Mouse (Mus musculus): ENCODE results near the gene Hivep2.

Gene Hivep2

GRCm38 (mm10) chr10:14017822-14018364 is 52.0 kb downstream of the Hivep2 start:
- in situ Hi-C loops (cut with MboI, MseI): loop anchor here in 1 of 2 experiments (5.0 kb wide), 1 partner anchor 51 kb away; the partner anchor contains the start of gene Hivep2

GRCm38 (mm10) chr10:14018672-14019071 is 52.8 kb downstream of the Hivep2 start:
- in situ Hi-C loops (cut with MboI, MseI): loop anchor here in 1 of 2 experiments (5.0 kb wide), 1 partner anchor 51 kb away; the partner anchor contains the start of gene Hivep2

GRCm38 (mm10) chr10:14019198-14019597 is 53.3 kb downstream of the Hivep2 start:
- in situ Hi-C loops (cut with MboI, MseI): loop anchor here in 1 of 2 experiments (5.0 kb wide), 1 partner anchor 52 kb away; the partner anchor contains the start of gene Hivep2

- in situ Hi-C loops (cut with MboI, MseI): no loop called here
These were observed 54.4 kb downstream of the Hivep2 start for GRCm38 (mm10) chr10:14020253-14020652.

- in situ Hi-C loops (cut with MboI, MseI): no loop called here
These were observed 59.1 kb downstream of the Hivep2 start for GRCm38 (mm10) chr10:14024971-14025370.

- in situ Hi-C loops (cut with MboI, MseI): no loop called here
These were observed 61.9 kb downstream of the Hivep2 start for GRCm38 (mm10) chr10:14027751-14028150.

- in situ Hi-C loops (cut with MboI, MseI): no loop called here
These were observed 63.1 kb downstream of the Hivep2 start for GRCm38 (mm10) chr10:14028956-14029355.

GRCm38 (mm10) chr10:14030458-14031035 is 64.7 kb downstream of the Hivep2 start:
- in situ Hi-C loops (cut with MboI, MseI): no loop called here

- in situ Hi-C loops (cut with MboI, MseI): no loop called here
These were observed 66.7 kb downstream of the Hivep2 start for GRCm38 (mm10) chr10:14032532-14032931.

GRCm38 (mm10) chr10:14034046-14034445 is 68.2 kb downstream of the Hivep2 start:
- in situ Hi-C loops (cut with MboI, MseI): no loop called here

- in situ Hi-C loops (cut with MboI, MseI): no loop called here
These were observed 68.9 kb downstream of the Hivep2 start for GRCm38 (mm10) chr10:14034790-14035189.

GRCm38 (mm10) chr10:14035607-14036006 is 69.7 kb downstream of the Hivep2 start:
- in situ Hi-C loops (cut with MboI, MseI): no loop called here

GRCm38 (mm10) chr10:14036472-14036871 is 70.6 kb downstream of the Hivep2 start:
- in situ Hi-C loops (cut with MboI, MseI): no loop called here

GRCm38 (mm10) chr10:14037977-14038489 is 72.2 kb downstream of the Hivep2 start:
- in situ Hi-C loops (cut with MboI, MseI): no loop called here

GRCm38 (mm10) chr10:14040716-14041470 is 75.0 kb downstream of the Hivep2 start:
- in situ Hi-C loops (cut with MboI, MseI): no loop called here

- in situ Hi-C loops (cut with MboI, MseI): no loop called here
These were observed 75.7 kb downstream of the Hivep2 start for GRCm38 (mm10) chr10:14041606-14042005.

GRCm38 (mm10) chr10:14042539-14043348 is 76.9 kb downstream of the Hivep2 start:
- in situ Hi-C loops (cut with MboI, MseI): no loop called here

- in situ Hi-C loops (cut with MboI, MseI): no loop called here
These were observed 77.5 kb downstream of the Hivep2 start for GRCm38 (mm10) chr10:14043349-14043710.

- in situ Hi-C loops (cut with MboI, MseI): no loop called here
These were observed 78.3 kb downstream of the Hivep2 start for GRCm38 (mm10) chr10:14044046-14044782.

- in situ Hi-C loops (cut with MboI, MseI): no loop called here
These were observed 79.0 kb downstream of the Hivep2 start for GRCm38 (mm10) chr10:14044783-14045392.
